Mouse (Mus musculus): ENCODE measurements around the gene Gm20532.

Gene Gm20532

GRCm38 (mm10) chr2:26638039-26638438 is 51.6 kb downstream of the Gm20532 start:
- in situ Hi-C loops (cut with MboI; ENCODE audit: unreplicated experiment in 2 of 2), result loop anchor here (5.0 kb wide), 1 partner anchor 41 kb away; no protein-coding TSS in a partner anchor

- in situ Hi-C loops (cut with MboI; ENCODE audit: unreplicated experiment in 2 of 2), result loop anchor here (5.0 kb wide), 1 partner anchor 41 kb away; no protein-coding TSS in a partner anchor
Observed at GRCm38 (mm10) chr2:26638572-26638971, 52.1 kb downstream of the Gm20532 start.

DNA sequence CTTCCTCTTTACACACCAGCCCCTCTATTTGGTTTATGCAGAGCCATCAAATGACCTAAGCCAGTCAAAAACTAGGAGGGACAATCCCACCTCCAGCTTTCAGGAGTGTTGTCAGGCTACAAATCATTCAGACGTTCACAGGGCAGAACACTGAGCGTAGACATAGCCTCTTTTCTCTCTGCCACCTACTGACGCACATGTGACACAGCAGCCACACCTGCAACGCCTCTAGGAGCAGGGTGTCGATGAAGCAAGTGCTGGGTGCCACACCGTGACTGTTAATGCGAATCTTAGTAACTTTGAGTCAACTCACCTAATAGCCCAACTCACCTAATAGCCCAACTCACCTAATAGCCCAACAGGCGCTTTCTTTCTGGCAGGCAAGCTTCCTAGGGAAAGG is 52.6 kb downstream of the Gm20532 start:
- in situ Hi-C loops (cut with MboI; ENCODE audit: unreplicated experiment in 2 of 2), result loop anchor here (5.0 kb wide), 1 partner anchor 42 kb away; no protein-coding TSS in a partner anchor

GRCm38 (mm10) chr2:26639838-26640830 is 53.7 kb downstream of the Gm20532 start:
- in situ Hi-C loops (cut with MboI; ENCODE audit: unreplicated experiment in 2 of 2), result loop anchor here (5.0 kb wide), 2 partner anchors 43 to 267 kb away; no protein-coding TSS in a partner anchor

GRCm38 (mm10) chr2:26641006-26641647 is 54.7 kb downstream of the Gm20532 start:
- in situ Hi-C loops (cut with MboI; ENCODE audit: unreplicated experiment in 2 of 2), result loop anchor here in 1 of 2 experiments (5.0 kb wide), 1 partner anchor 266 kb away; no protein-coding TSS in a partner anchor

GRCm38 (mm10) chr2:26643942-26644341 is 57.5 kb downstream of the Gm20532 start:
- in situ Hi-C loops (cut with MboI; ENCODE audit: unreplicated experiment in 2 of 2), result loop anchor here in 1 of 2 experiments (5.0 kb wide), 1 partner anchor 263 kb away; no protein-coding TSS in a partner anchor

DNA sequence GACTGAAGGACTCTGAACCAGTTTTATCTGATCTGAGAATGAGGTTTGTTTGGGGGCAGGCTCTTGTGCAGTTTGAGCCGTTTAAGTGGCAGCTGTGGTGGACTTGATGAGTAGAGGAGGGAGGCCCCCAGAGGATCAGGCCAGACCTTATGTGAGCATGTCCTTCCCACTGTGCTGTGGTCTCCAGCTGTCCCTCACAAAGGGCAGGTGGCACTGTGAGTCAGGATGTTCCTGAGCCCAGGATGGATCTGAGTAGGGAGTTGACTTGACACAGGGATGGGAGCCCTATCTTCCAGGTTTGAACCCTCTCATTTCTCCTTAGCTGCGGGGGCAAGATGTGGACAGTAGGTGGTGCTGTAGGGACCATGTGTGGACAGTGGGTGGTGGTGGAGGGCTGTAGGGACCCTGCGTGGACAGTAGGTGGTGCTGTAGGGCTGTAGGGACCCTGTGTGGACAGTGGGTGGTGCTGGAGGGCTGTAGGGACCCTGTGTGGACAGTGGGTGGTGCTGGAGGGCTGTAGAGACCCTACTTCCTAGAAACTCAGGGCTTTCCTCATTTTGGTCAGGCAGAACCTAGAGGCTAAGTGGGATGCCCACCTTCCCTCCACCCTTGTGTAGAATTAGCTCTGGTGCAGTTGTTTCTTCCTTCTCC is 60.3 kb downstream of the Gm20532 start:
- in situ Hi-C loops (cut with MboI; ENCODE audit: unreplicated experiment in 2 of 2), result loop anchor here (5.0 kb wide), 2 partner anchors 391 to 591 kb away; no protein-coding TSS in a partner anchor

GRCm38 (mm10) chr2:26654687-26655086 is 68.2 kb downstream of the Gm20532 start:
- in situ Hi-C loops (cut with MboI; ENCODE audit: unreplicated experiment in 2 of 2), result loop anchor here in 1 of 2 experiments (5.0 to 25.0 kb wide), 3 partner anchors 240 to 783 kb away; partner anchors contain the start of genes Brd3os and Vav2

DNA sequence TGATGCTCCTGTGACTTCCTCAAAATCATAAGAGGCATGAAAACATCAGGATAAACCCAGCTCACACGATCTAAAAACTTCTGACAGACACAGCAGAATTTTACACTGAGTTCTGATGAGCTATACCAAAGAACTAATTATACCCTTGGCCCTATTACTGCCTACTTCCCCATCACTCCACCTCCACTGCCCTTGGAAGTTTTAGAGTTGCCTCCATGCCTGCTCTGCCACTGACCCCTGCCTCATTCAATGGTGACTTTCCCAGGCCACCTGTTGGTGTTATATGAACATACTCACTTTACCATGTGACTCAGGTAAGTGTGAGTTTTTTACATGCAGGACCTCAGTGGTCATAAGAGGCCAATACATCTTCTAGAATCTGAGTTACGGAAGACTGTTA is 71.0 kb downstream of the Gm20532 start:
- in situ Hi-C loops (cut with MboI; ENCODE audit: unreplicated experiment in 2 of 2), result loop anchor here in 1 of 2 experiments (10.0 to 25.0 kb wide), 2 partner anchors 237 to 780 kb away; partner anchors contain the start of genes Brd3os and Vav2

DNA sequence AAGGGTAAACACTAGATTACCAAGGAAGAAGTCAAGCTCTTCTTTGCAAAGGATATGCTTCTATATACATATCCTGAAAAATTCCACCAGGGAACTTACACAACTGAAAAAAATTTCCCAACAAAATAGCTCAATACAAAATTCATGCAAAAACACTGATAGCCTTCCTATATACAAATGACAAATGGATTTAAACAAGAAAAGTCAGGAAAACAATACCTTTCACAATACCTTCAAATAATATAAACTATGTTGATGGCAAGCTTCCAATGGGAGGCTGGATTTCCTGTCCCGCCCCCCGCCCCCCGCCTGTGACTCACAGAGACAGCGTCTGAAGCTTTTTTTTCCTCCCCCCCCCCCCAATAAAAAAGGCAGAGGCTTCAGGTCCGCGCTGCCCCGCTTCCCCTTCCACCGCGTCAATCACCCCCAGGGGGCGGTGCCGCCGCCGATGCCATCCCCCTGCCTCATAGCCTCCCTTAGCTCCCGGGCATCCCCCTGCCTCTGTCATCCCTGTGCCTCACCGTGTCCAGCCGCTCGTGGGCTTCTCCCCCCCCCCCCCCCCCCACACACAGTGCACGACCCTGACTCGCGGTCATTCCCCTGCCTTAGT is 74.8 kb downstream of the Gm20532 start:
- in situ Hi-C loops (cut with MboI; ENCODE audit: unreplicated experiment in 2 of 2), result loop anchor here in 1 of 2 experiments (25.0 kb wide), 1 partner anchor 776 kb away; the partner anchor contains the start of genes Brd3os and Vav2

- in situ Hi-C loops (cut with MboI; ENCODE audit: unreplicated experiment in 2 of 2), result loop anchor here in 1 of 2 experiments (25.0 kb wide), 1 partner anchor 775 kb away; the partner anchor contains the start of genes Brd3os and Vav2
Observed at GRCm38 (mm10) chr2:26661768-26662508, 75.5 kb downstream of the Gm20532 start.

DNA sequence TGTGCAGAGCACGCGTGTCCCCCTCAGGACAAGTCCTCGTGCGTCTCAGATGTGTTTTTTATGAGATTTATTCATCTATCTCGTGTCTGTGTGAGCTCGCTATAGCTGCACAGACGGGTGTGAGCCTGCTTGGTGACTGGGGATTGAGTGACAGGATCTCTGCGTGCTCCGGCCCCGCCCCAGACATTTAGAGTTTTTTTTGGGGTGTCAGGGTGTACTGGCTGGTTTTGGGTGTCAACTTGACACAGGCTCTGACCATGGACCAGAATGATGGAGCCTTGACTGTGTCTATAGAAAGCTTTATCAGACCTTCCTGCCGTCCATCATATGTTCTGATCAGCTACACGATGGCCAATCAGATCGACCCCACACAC is 76.1 kb downstream of the Gm20532 start:
- in situ Hi-C loops (cut with MboI; ENCODE audit: unreplicated experiment in 2 of 2), result loop anchor here in 1 of 2 experiments (25.0 kb wide), 1 partner anchor 775 kb away; the partner anchor contains the start of genes Brd3os and Vav2

- in situ Hi-C loops (cut with MboI; ENCODE audit: unreplicated experiment in 2 of 2), result loop anchor here in 1 of 2 experiments (25.0 kb wide), 1 partner anchor 774 kb away; the partner anchor contains the start of genes Brd3os and Vav2
Observed at GRCm38 (mm10) chr2:26663112-26663511, 76.7 kb downstream of the Gm20532 start.

DNA sequence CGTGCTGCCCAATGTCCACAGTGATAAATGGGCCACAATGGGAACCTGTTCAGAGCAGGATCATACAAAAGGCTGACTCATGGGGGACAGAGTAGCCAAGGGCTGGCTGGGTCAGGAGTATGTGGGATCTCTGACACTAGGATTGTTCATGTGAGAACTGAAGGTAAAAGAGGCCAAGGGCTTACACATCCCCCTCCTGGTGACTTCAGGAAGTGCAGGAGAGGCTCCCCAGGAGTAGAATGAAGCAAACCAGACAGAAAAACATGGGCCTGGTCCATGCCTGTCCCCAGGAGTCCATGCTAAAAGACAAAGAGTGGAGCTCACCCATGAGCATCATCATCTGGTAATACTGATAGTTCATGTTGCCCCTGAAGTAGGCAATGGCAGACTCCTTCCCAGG is 77.1 kb downstream of the Gm20532 start:
- in situ Hi-C loops (cut with MboI; ENCODE audit: unreplicated experiment in 2 of 2), result loop anchor here in 1 of 2 experiments (25.0 kb wide), 1 partner anchor 774 kb away; the partner anchor contains the start of genes Brd3os and Vav2

DNA sequence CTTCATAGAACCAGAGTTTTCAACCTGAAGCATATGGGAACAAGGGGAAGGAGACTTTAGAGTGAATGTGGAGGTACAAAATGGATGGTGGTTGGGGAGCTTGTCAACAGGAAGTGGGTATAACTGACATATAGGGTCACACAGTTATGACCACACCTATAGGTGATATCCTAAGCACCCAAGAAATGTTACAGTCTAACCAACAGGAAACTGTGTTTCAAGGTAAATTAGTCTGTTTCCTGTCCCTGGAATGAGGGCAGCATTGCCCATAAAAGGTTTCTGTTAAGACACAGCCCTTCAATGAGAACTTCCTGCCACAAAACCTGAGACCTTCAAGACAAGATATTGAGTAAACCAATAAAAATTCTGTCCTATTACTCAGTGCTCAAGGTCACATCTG is 82.3 kb downstream of the Gm20532 start:
- in situ Hi-C loops (cut with MboI; ENCODE audit: unreplicated experiment in 2 of 2), result loop anchor here in 1 of 2 experiments (25.0 kb wide), 1 partner anchor 769 kb away; the partner anchor contains the start of genes Brd3os and Vav2

- in situ Hi-C loops (cut with MboI; ENCODE audit: unreplicated experiment in 2 of 2), result loop anchor here in 1 of 2 experiments (25.0 kb wide), 1 partner anchor 766 kb away; the partner anchor contains the start of genes Brd3os and Vav2
Observed at GRCm38 (mm10) chr2:26671182-26671581, 84.7 kb downstream of the Gm20532 start, which contains the start of gene Lcn4. Lcn4 (minus strand) TSS chr2:26671282.

Data from v-Abl transformed pro-B cells (cell line).